Mouse (Mus musculus) liver, postnatal 0 days (tissue): ENCODE measurements around the gene Sorcs2.

Experiments used
- CTCF ChIP-seq: sonication (generic); IDR thresholded peaks from 2 replicates; pipeline ENCODE4 v1.5.1; 2016; ENCODE audit warnings: antibody characterized with exemption, low read depth
- EP300 ChIP-seq: IDR thresholded peaks from 2 replicates; pipeline ENCODE4 v1.6.1; 2016; ENCODE audit warnings: antibody characterized with exemption, low read depth, mild to moderate bottlenecking

GRCm38 (mm10) chr5:36100488-36100887 lies 297.5 kb downstream of the Sorcs2 start:
- TF ChIP-seq CTCF (no peak), EP300 (no peak)
